Mouse (Mus musculus) lung, adult 2 months (tissue): Measurements from ENCODE around the gene Gm42906.

ENCODE experiments used
- CTCF ChIP-seq: fragments of 200-500 bp; IDR thresholded peaks from 2 replicates; pipeline ENCODE4 v1.5.1; 2011; ENCODE audit warnings: mild to moderate bottlenecking, low read length, control low read depth; ENCODE audit not compliant: insufficient read depth
- POLR2A ChIP-seq: fragments of 200-500 bp; IDR thresholded peaks from 2 replicates; pipeline ENCODE4 v1.6.1; 2011; ENCODE audit warnings: low read depth, mild to moderate bottlenecking, control low read depth, low read length, borderline replicate concordance; ENCODE audit errors: extremely low read depth

DNA sequence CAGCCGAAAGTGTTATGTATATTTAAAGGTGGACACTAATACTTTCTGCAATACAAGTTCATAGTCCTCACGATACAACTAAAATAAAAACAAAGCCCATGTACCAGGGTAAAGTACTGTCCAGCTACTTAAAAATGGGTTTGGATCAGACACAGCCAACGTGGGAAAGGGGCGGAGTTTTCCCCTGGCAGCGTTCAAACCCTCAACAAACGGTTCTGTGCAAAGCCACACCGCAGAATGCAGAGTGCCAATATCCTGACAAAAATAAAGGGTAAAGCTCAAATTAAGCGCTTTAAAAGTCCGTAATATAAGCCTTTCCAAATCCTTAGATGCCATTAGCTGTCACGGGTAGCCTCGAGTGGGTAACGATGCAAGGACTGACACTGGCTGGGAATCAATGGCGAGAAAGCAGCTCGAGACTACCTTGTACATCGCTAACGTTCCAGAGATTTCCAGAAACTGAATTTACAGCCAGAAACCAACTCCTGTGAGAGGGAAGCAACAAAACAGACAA is 60.0 kb downstream of the Gm42906 start:
- TF ChIP-seq CTCF, result no peak
- TF ChIP-seq POLR2A, result no peak
